Mouse (Mus musculus) neural tube, embryonic 12.5 days (tissue): ENCODE measurements around the gene Dach1. TPM values are rescaled to one million over a fixed set of nuclear protein-coding genes. Genes with fewer than 3 reads are reported as not detected.

ENCODE experiments used
- ATAC-seq: fragments of 200-750 bp; cut with Nextera tagmentation; 2 replicates; pipeline ENCODE4 v1.8.0; 2017; ENCODE audit warnings: low read depth, mild to moderate bottlenecking, moderate TSS enrichment, moderate library complexity; ENCODE audit not compliant: low FRiP score
- H3K27ac ChIP-seq: fragments of 300-500 bp; sonication (generic); 2 replicates; pipeline ENCODE4 v1.5.1; 2016
- H3K27me3 ChIP-seq: fragments of 300-500 bp; sonication (generic); replicated peaks from 2 replicates; pipeline ENCODE4 v1.6.1; 2016; ENCODE audit warnings: mild to moderate bottlenecking
- H3K36me3 ChIP-seq: fragments of 300-500 bp; sonication (generic); 2 replicates; pipeline ENCODE4 v1.6.1; 2016; ENCODE audit warnings: mild to moderate bottlenecking
- H3K4me1 ChIP-seq: fragments of 300-500 bp; sonication (generic); 2 replicates; pipeline ENCODE4 v1.6.1; 2016
- H3K4me2 ChIP-seq: fragments of 300-500 bp; sonication (generic); replicated peaks from 2 replicates; pipeline ENCODE4 v1.6.1; 2016; ENCODE audit warnings: mild to moderate bottlenecking
- H3K4me3 ChIP-seq: fragments of 300-500 bp; sonication (generic); 2 replicates; pipeline ENCODE4 v1.5.1; 2016
- H3K9ac ChIP-seq: fragments of 300-500 bp; sonication (generic); 2 replicates; pipeline ENCODE4 v1.6.1; 2016; ENCODE audit warnings: mild to moderate bottlenecking
- H3K9me3 ChIP-seq: fragments of 300-500 bp; sonication (generic); 2 replicates; pipeline ENCODE4 v1.6.1; 2016; ENCODE audit warnings: mild to moderate bottlenecking
- WGBS: fragments of 180-500 bp; shearing (Covaris S2); methylation state at CpG from one replicate; pipeline ENCODE4 v1.1.7; 2016; 5-methylcytosine and 5-hydroxymethylcytosine counted together
- polyA plus RNA-seq: library from polyadenylated mRNA; unstranded; fragments of >200 nt; fragmentation: Nextera tagmentation; extraction: Ambion mirVana; gene quantifications from 2 replicates; pipeline ENCODE4 v1.2.1, GENCODE M21; 2016

Gene Dach1
- polyA plus RNA-seq, 1 experiment from 2014 or later, result 20.4 TPM

GRCm38 (mm10) chr14:98095229-98095628 lies 74.3 kb downstream of the Dach1 start:
- H3K27me3 ChIP-seq, result no peaks in the 10 kb centered on the region
- no peak overlapping the region for H3K27ac ChIP-seq
- no peak overlapping the region for H3K9ac ChIP-seq
- H3K9me3 ChIP-seq, result no peaks in the 10 kb centered on the region
- ATAC-seq, result no peak
- H3K4me3 ChIP-seq, result no peak overlapping the region
- H3K36me3 ChIP-seq, result no peaks in the 10 kb centered on the region
- no peak overlapping the region for H3K4me2 ChIP-seq
- H3K4me1 ChIP-seq, result no peaks in the 10 kb centered on the region
- WGBS, result 27% methylated on average over 4 of the region's 4 CpGs

GRCm38 (mm10) chr14:98089246-98089645 lies 80.3 kb downstream of the Dach1 start:
- no peaks in the 10 kb centered on the region for H3K36me3 ChIP-seq
- no peak for ATAC-seq
- H3K4me2 ChIP-seq, result no peak overlapping the region
- no peak overlapping the region for H3K4me3 ChIP-seq
- H3K9ac ChIP-seq, result no peak overlapping the region
- WGBS, result 95% methylated on average over 2 of the region's 2 CpGs
- H3K27me3 ChIP-seq, result no peaks in the 10 kb centered on the region
- no peaks in the 10 kb centered on the region for H3K4me1 ChIP-seq
- H3K9me3 ChIP-seq, result no peaks in the 10 kb centered on the region
- H3K27ac ChIP-seq, result no peak overlapping the region

DNA sequence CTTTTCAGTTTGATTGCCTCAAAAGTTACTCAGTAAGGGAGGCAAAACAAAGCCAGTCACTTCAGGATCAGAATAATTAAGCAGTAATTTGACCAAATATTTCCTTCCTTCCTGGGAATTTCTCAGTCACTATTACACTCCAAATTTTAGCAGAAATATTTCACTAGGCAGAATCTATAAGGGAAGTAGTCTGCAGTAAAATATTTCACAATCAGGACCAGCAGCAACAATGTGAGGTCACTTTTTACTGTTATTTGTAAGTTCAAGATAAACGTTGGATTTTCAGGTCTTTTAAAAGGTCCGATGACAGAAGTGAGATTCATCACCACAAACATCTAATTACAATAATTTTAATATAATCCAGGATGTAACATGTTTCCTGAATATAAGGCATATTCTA lies 82.2 kb downstream of the Dach1 start:
- no peak overlapping the region for H3K27ac ChIP-seq
- H3K4me2 ChIP-seq, result no peak overlapping the region

DNA sequence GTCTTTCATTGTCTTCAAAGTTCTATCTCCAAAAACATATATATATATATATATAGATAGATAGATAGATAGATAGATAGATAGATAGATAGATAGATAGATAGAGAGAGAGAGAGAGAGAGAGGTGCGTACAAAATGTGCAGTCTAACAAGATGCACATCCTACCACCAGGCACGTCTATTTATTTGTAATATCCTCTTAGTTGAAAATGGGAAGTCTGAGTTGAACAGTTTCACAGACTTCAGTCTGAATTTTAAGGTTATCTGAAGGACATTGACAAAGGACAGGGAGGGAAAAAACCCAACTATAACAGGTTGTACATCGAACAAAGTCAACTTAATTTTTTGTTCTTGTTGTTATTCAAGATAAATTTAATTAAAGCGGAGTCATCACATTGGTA lies 82.8 kb downstream of the Dach1 start:
- no peaks in the 10 kb centered on the region for H3K27me3 ChIP-seq

More for the DNA sequence above, 82.2 kb downstream of the Dach1 start:
- H3K36me3 ChIP-seq, result no peaks in the 10 kb centered on the region
- 76% methylated on average over 2 of the region's 2 CpGs for WGBS
- no peaks in the 10 kb centered on the region for H3K9me3 ChIP-seq
- no peak overlapping the region for H3K9ac ChIP-seq
- H3K4me1 ChIP-seq, result no peaks in the 10 kb centered on the region
- no peak for ATAC-seq
- H3K4me3 ChIP-seq, result no peak overlapping the region
- H3K27me3 ChIP-seq, result no peaks in the 10 kb centered on the region

GRCm38 (mm10) chr14:98085141-98085540 lies 84.4 kb downstream of the Dach1 start:
- H3K36me3 ChIP-seq, result no peaks in the 10 kb centered on the region
- no peaks in the 10 kb centered on the region for H3K9me3 ChIP-seq
- H3K27me3 ChIP-seq, result no peaks in the 10 kb centered on the region
- H3K27ac ChIP-seq, result no peak overlapping the region
- no peak overlapping the region for H3K4me2 ChIP-seq
- 76% methylated on average over 5 of the region's 5 CpGs for WGBS
- no peak for ATAC-seq
- no peak overlapping the region for H3K4me3 ChIP-seq
- H3K9ac ChIP-seq, result no peak overlapping the region
- H3K4me1 ChIP-seq, result no peaks in the 10 kb centered on the region; the same call in 1 of the 2 replicates

More for the DNA sequence above, 82.8 kb downstream of the Dach1 start:
- no peaks in the 10 kb centered on the region for H3K9me3 ChIP-seq
- no peak overlapping the region for H3K4me2 ChIP-seq
- 92% methylated on average over 4 of the region's 4 CpGs for WGBS
- ATAC-seq, result no peak
- H3K4me3 ChIP-seq, result no peak overlapping the region
- no peak overlapping the region for H3K27ac ChIP-seq
- H3K9ac ChIP-seq, result no peak overlapping the region
- no peaks in the 10 kb centered on the region for H3K36me3 ChIP-seq
- H3K4me1 ChIP-seq, result no peaks in the 10 kb centered on the region

DNA sequence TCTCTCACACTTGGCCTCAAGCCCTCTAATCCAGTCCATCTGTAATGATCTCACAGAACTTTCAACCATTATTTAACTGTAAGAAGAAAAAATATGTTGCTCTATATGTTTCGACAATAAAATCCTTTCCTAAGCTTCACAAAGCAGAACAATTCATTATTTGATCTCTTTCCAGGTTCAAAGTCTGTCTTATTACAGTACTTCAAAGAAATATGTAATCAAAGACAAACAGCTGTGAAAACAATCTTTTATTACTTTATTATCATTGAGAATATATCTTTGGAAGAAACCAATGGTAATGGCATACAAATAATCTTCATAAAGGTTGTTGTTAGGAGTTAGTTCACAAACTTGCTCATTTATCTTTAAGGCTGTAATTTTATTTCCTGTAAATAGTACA lies 84.8 kb downstream of the Dach1 start:
- ATAC-seq, result no peak
- no peak overlapping the region for H3K27ac ChIP-seq
- no peak overlapping the region for H3K4me3 ChIP-seq
- no peaks in the 10 kb centered on the region for H3K9me3 ChIP-seq
- 77% methylated on average over 1 of the region's 1 CpGs for WGBS
- no peaks in the 10 kb centered on the region; the same call in 1 of the 2 replicates for H3K4me1 ChIP-seq
- no peaks in the 10 kb centered on the region for H3K36me3 ChIP-seq
- no peak overlapping the region for H3K4me2 ChIP-seq
- no peak overlapping the region for H3K9ac ChIP-seq
- H3K27me3 ChIP-seq, result no peaks in the 10 kb centered on the region

GRCm38 (mm10) chr14:98083419-98083818 lies 86.1 kb downstream of the Dach1 start:
- WGBS, result 15% methylated on average over 1 of the region's 1 CpGs
- ATAC-seq, result no peak

GRCm38 (mm10) chr14:98080014-98080413 lies 89.6 kb downstream of the Dach1 start:
- Histone ChIP-seq H3K4me2 (no peak overlapping the region), H3K27ac (no peak overlapping the region), H3K9ac (no peak overlapping the region), H3K27me3 (no peaks in the 10 kb centered on the region), H3K36me3 (no peaks in the 10 kb centered on the region), H3K4me1 (no peaks in the 10 kb centered on the region; the same call in 1 of the 2 replicates), H3K4me3 (no peak overlapping the region), H3K9me3 (no peaks in the 10 kb centered on the region)
- 65% methylated on average over 6 of the region's 6 CpGs for WGBS
- ATAC-seq, result no peak

More at GRCm38 (mm10) chr14:98083419-98083818, 86.1 kb downstream of the Dach1 start:
- no peak overlapping the region for H3K9ac ChIP-seq
- H3K27me3 ChIP-seq, result no peaks in the 10 kb centered on the region
- H3K4me3 ChIP-seq, result no peak overlapping the region
- no peaks in the 10 kb centered on the region for H3K9me3 ChIP-seq
- H3K4me1 ChIP-seq, result no peaks in the 10 kb centered on the region; the same call in 1 of the 2 replicates
- H3K27ac ChIP-seq, result no peak overlapping the region
- H3K4me2 ChIP-seq, result no peak overlapping the region
- no peaks in the 10 kb centered on the region for H3K36me3 ChIP-seq

DNA sequence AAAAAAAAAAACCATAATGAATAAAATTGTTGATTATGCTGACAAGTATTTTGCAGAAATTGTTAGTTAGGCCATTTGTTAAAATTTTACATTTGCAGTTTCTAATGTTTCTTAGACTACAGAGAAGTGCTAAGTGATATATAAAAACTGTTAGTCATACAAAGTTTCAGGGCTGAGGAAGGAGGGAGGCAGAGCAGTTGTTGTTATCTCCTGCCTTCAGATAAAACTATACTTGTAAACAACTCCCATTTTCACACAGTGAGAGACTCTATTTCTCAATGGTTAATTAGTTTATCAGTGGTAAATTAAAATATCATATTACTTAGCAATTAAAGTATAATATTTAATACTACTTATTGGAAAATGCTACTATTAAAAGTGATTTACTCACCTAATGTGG lies 91.6 kb downstream of the Dach1 start:
- Histone ChIP-seq H3K27ac (no peak overlapping the region), H3K9ac (no peak overlapping the region), H3K36me3 (no peaks in the 10 kb centered on the region), H3K9me3 (no peaks in the 10 kb centered on the region), H3K27me3 (no peaks in the 10 kb centered on the region), H3K4me1 (peaks cover 10% of the 10 kb centered on the region), H3K4me2 (no peak overlapping the region), H3K4me3 (no peak overlapping the region)
- ATAC-seq, result no peak

GRCm38 (mm10) chr14:98073421-98074080 lies 96.0 kb downstream of the Dach1 start:
- no peaks in the 10 kb centered on the region for H3K27me3 ChIP-seq
- peak overlapping the region; percentile 27; the same call in 1 of the 2 replicates for H3K27ac ChIP-seq
- no peak overlapping the region for H3K9ac ChIP-seq
- H3K4me2 ChIP-seq, result peak overlapping the region; percentile 46
- no peaks in the 10 kb centered on the region for H3K36me3 ChIP-seq
- H3K9me3 ChIP-seq, result no peaks in the 10 kb centered on the region
- H3K4me1 ChIP-seq, result peaks cover 25% of the 10 kb centered on the region
- no peak overlapping the region for H3K4me3 ChIP-seq
- peak; percentile 61 for ATAC-seq
- 41% methylated on average over 12 of the region's 12 CpGs for WGBS

DNA sequence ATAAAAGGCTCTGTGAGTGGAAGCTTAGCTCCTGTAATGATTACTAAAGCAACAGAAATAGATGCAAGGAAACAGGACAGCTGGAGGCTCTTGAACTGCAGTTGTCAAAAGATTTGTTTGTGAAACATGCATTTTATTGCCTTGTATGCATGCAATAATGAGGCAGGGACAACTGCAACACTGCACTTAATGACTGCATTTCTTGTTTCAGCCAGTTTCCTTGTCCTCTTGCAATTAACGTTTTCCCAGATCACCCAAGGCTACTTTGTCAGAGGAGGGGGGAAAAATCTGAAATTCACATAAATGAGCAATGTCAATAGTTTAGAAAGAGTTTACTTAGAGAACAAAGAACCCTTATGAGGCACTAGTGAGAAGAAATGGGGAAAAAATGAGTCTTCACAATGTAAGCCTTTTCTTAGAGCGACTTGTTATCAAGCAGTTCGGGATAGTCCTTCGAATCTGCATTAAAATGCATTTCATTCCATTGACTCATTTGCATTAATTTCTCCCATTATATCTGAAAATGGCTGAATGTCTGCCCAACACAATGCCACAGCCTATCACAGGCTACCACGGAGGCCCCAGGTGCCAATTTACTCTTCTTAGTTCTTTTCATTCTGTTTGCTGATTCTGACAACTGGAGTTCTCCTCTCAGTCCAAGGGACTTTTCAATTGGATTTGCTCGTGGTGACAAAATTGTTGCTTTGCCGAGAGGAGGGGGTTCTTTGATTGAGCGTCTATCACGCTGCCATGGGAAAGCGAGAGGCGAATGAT lies 96.7 kb downstream of the Dach1 start:
- no peaks in the 10 kb centered on the region for H3K9me3 ChIP-seq
- H3K4me2 ChIP-seq, result peak overlapping the region; percentile 46
- WGBS, result 11% methylated on average over 11 of the region's 11 CpGs
- no peak overlapping the region for H3K4me3 ChIP-seq
- H3K27ac ChIP-seq, result 0 out of 2 replicates have a peak overlapping the region, but pooled peaks have one; percentile 27
- ATAC-seq, result peak; percentile 78
- no peaks in the 10 kb centered on the region for H3K36me3 ChIP-seq
- H3K9ac ChIP-seq, result no peak overlapping the region
- H3K4me1 ChIP-seq, result peaks cover 25% of the 10 kb centered on the region
- H3K27me3 ChIP-seq, result no peaks in the 10 kb centered on the region

- 9% methylated on average over 4 of the region's 4 CpGs for WGBS
- Histone ChIP-seq H3K9me3 (no peaks in the 10 kb centered on the region), H3K27me3 (no peaks in the 10 kb centered on the region), H3K9ac (no peak overlapping the region), H3K27ac (no peak overlapping the region), H3K4me2 (no peak overlapping the region), H3K4me3 (no peak overlapping the region), H3K4me1 (peaks cover 25% of the 10 kb centered on the region), H3K36me3 (no peaks in the 10 kb centered on the region)
- ATAC-seq, result peak; percentile 51; the same call in 1 of the 2 replicates
Measured at GRCm38 (mm10) chr14:98071877-98072276, 97.7 kb downstream of the Dach1 start.
